Mouse (Mus musculus) heart, embryonic 15.5 days (tissue): ENCODE measurements at regions not wholly inside any gene's neighbourhood (a gene's known extent, or its start where the extent isn't known, plus 50 kb on each side); places are given as distances from the start of the nearest gene placed in this dataset.
"Not testable (repeated sequence)": the region's sequence is repeated elsewhere in the genome, so short reads cannot be mapped to it uniquely, and the experiment has no call there.

ENCODE experiments used
- ATAC-seq: fragments of 200-750 bp; cut with Nextera tagmentation; replicated peaks from 2 replicates; pipeline ENCODE4 v1.8.0; 2017; ENCODE audit warnings: low read depth, moderate TSS enrichment; ENCODE audit not compliant: insufficient number of reproducible peaks, insufficient read depth, low FRiP score
- H3K27ac ChIP-seq: fragments of 300-500 bp; sonication (generic); 2 replicates; pipeline ENCODE4 v1.5.1; 2015; ENCODE audit warnings: mild to moderate bottlenecking, inconsistent platforms
- H3K27me3 ChIP-seq: fragments of 300-500 bp; sonication (generic); 2 replicates; pipeline ENCODE4 v1.6.1; 2015; ENCODE audit warnings: inconsistent platforms
- H3K36me3 ChIP-seq: fragments of 300-500 bp; sonication (generic); 2 replicates; pipeline ENCODE4 v1.6.1; 2015; ENCODE audit warnings: mild to moderate bottlenecking, inconsistent platforms
- H3K4me1 ChIP-seq: fragments of 300-500 bp; sonication (generic); replicated peaks from 2 replicates; pipeline ENCODE4 v1.6.1; 2015; ENCODE audit warnings: inconsistent platforms
- H3K4me2 ChIP-seq: fragments of 300-500 bp; sonication (generic); 2 replicates; pipeline ENCODE4 v1.6.1; 2015; ENCODE audit warnings: inconsistent platforms, mild to moderate bottlenecking, moderate library complexity
- H3K4me3 ChIP-seq: fragments of 300-500 bp; sonication (generic); 2 replicates; pipeline ENCODE4 v1.5.1; 2015; ENCODE audit warnings: mild to moderate bottlenecking, inconsistent platforms
- H3K9ac ChIP-seq: fragments of 300-500 bp; sonication (generic); 2 replicates; pipeline ENCODE4 v1.6.1; 2015; ENCODE audit warnings: mild to moderate bottlenecking, inconsistent platforms
- H3K9me3 ChIP-seq: fragments of 300-500 bp; sonication (generic); replicated peaks from 2 replicates; pipeline ENCODE4 v1.6.1; 2016; ENCODE audit warnings: inconsistent platforms
- WGBS: fragments of 180-500 bp; shearing (Covaris S2); methylation state at CpG from one replicate; pipeline ENCODE4 v1.1.7; 2015; ENCODE audit warnings: mixed read lengths; 5-methylcytosine and 5-hydroxymethylcytosine counted together

GRCm38 (mm10) chr4:71517921-71518404, 239.8 kb downstream of the Gm11232 start:
- Histone ChIP-seq H3K9ac (no peak overlapping the region), H3K4me1 (no peaks in the 10 kb centered on the region), H3K27ac (no peak overlapping the region), H3K27me3 (no peaks in the 10 kb centered on the region), H3K4me3 (no peak overlapping the region), H3K9me3 (no peaks in the 10 kb centered on the region), H3K4me2 (no peak overlapping the region), H3K36me3 (no peaks in the 10 kb centered on the region)
- no peak for ATAC-seq
- 73% methylated on average over 2 of the region's 2 CpGs for WGBS

GRCm38 (mm10) chr4:71506911-71507310, 250.9 kb downstream of the Gm11232 start:
- H3K27me3 ChIP-seq = no peaks in the 10 kb centered on the region
- no peak overlapping the region for H3K4me2 ChIP-seq
- H3K9ac ChIP-seq = no peak overlapping the region
- H3K27ac ChIP-seq = no peak overlapping the region
- no peak for ATAC-seq
- no peak overlapping the region for H3K4me3 ChIP-seq
- H3K4me1 ChIP-seq = no peaks in the 10 kb centered on the region
- H3K36me3 ChIP-seq = no peaks in the 10 kb centered on the region
- no peaks in the 10 kb centered on the region for H3K9me3 ChIP-seq

GRCm38 (mm10) chr4:71489788-71490187, 268.0 kb downstream of the Gm11232 start:
- no peaks in the 10 kb centered on the region for H3K27me3 ChIP-seq
- H3K4me3 ChIP-seq = no peak overlapping the region
- no peaks in the 10 kb centered on the region for H3K36me3 ChIP-seq
- 85% methylated on average over 2 of the region's 2 CpGs for WGBS
- H3K9me3 ChIP-seq = no peaks in the 10 kb centered on the region
- no peak overlapping the region for H3K9ac ChIP-seq
- no peak for ATAC-seq
- no peak overlapping the region for H3K27ac ChIP-seq
- no peaks in the 10 kb centered on the region for H3K4me1 ChIP-seq
- H3K4me2 ChIP-seq = no peak overlapping the region

- Histone ChIP-seq H3K27ac (no peak overlapping the region), H3K9me3 (no peaks in the 10 kb centered on the region), H3K36me3 (no peaks in the 10 kb centered on the region), H3K9ac (no peak overlapping the region), H3K4me2 (no peak overlapping the region), H3K27me3 (no peaks in the 10 kb centered on the region), H3K4me3 (no peak overlapping the region), H3K4me1 (no peaks in the 10 kb centered on the region)
- WGBS = 39% methylated on average over 2 of the region's 2 CpGs
- no peak for ATAC-seq
These were observed 269.1 kb downstream of the Gm11232 start for GRCm38 (mm10) chr4:71488663-71489161.

GRCm38 (mm10) chr4:71488059-71488458, 269.7 kb downstream of the Gm11232 start:
- no peaks in the 10 kb centered on the region for H3K27me3 ChIP-seq
- H3K36me3 ChIP-seq = no peaks in the 10 kb centered on the region
- ATAC-seq = no peak
- H3K4me3 ChIP-seq = no peak overlapping the region
- H3K9ac ChIP-seq = no peak overlapping the region
- H3K4me2 ChIP-seq = no peak overlapping the region
- H3K27ac ChIP-seq = no peak overlapping the region
- no peaks in the 10 kb centered on the region for H3K4me1 ChIP-seq
- H3K9me3 ChIP-seq = no peaks in the 10 kb centered on the region
- WGBS = 90% methylated on average over 9 of the region's 9 CpGs

- no peak overlapping the region for H3K4me2 ChIP-seq
- no peak overlapping the region for H3K27ac ChIP-seq
- no peaks in the 10 kb centered on the region for H3K9me3 ChIP-seq
- no peaks in the 10 kb centered on the region for H3K4me1 ChIP-seq
- 71% methylated on average over 2 of the region's 2 CpGs for WGBS
- ATAC-seq = no peak
- no peaks in the 10 kb centered on the region for H3K36me3 ChIP-seq
- H3K4me3 ChIP-seq = no peak overlapping the region
- H3K9ac ChIP-seq = no peak overlapping the region
- H3K27me3 ChIP-seq = no peaks in the 10 kb centered on the region
These were observed 276.8 kb downstream of the Gm11232 start for GRCm38 (mm10) chr4:71480960-71481359.

GRCm38 (mm10) chr4:71470580-71470979, 287.2 kb downstream of the Gm11232 start:
- Histone ChIP-seq H3K9me3 (no peaks in the 10 kb centered on the region), H3K27ac (no peak overlapping the region), H3K4me1 (no peaks in the 10 kb centered on the region), H3K36me3 (no peaks in the 10 kb centered on the region), H3K27me3 (no peaks in the 10 kb centered on the region), H3K4me2 (no peak overlapping the region), H3K9ac (no peak overlapping the region), H3K4me3 (no peak overlapping the region)
- ATAC-seq = no peak

- no peak for ATAC-seq
- no peaks in the 10 kb centered on the region for H3K9me3 ChIP-seq
- no peak overlapping the region for H3K4me2 ChIP-seq
- H3K4me3 ChIP-seq = no peak overlapping the region
- 0 out of 2 replicates have a peak, but pooled peaks cover 3% of the 10 kb centered on the region for H3K4me1 ChIP-seq
- H3K36me3 ChIP-seq = no peaks in the 10 kb centered on the region
- H3K27ac ChIP-seq = no peak overlapping the region
- no peak overlapping the region for H3K9ac ChIP-seq
- no peaks in the 10 kb centered on the region for H3K27me3 ChIP-seq
- 47% methylated on average over 3 of the region's 3 CpGs for WGBS
These were observed 303.0 kb downstream of the Gm11232 start for GRCm38 (mm10) chr4:71454811-71455210.

- WGBS = 64% methylated on average over 3 of the region's 3 CpGs
- no peaks in the 10 kb centered on the region for H3K36me3 ChIP-seq
- H3K4me3 ChIP-seq = no peak overlapping the region
- no peaks in the 10 kb centered on the region for H3K27me3 ChIP-seq
- H3K9me3 ChIP-seq = no peaks in the 10 kb centered on the region
- no peak overlapping the region for H3K27ac ChIP-seq
- no peak overlapping the region for H3K4me2 ChIP-seq
- H3K9ac ChIP-seq = no peak overlapping the region
- H3K4me1 ChIP-seq = 0 out of 2 replicates have a peak, but pooled peaks cover 3% of the 10 kb centered on the region
- ATAC-seq = 0 out of 2 replicates have a peak, but pooled peaks have one; percentile 14
These were observed 304.3 kb downstream of the Gm11232 start for GRCm38 (mm10) chr4:71453499-71453898.

- Histone ChIP-seq H3K27me3 (no peaks in the 10 kb centered on the region), H3K9ac (no peak overlapping the region), H3K4me1 (no peaks in the 10 kb centered on the region), H3K4me3 (no peak overlapping the region), H3K36me3 (no peaks in the 10 kb centered on the region), H3K9me3 (no peaks in the 10 kb centered on the region), H3K4me2 (no peak overlapping the region), H3K27ac (no peak overlapping the region)
- no peak for ATAC-seq
- 70% methylated on average over 2 of the region's 2 CpGs for WGBS
These were observed 311.3 kb downstream of the Gm11232 start for GRCm38 (mm10) chr4:71446461-71446860.

- Histone ChIP-seq H3K4me1 (no peaks in the 10 kb centered on the region), H3K27me3 (no peaks in the 10 kb centered on the region), H3K4me2 (no peak overlapping the region), H3K9me3 (no peaks in the 10 kb centered on the region), H3K27ac (no peak overlapping the region), H3K36me3 (no peaks in the 10 kb centered on the region), H3K4me3 (no peak overlapping the region), H3K9ac (no peak overlapping the region)
- ATAC-seq = no peak
- 73% methylated on average over 3 of the region's 3 CpGs for WGBS
These were observed 326.4 kb downstream of the Gm11232 start for GRCm38 (mm10) chr4:71431245-71431929.

- not testable (repeated sequence) for H3K4me2 ChIP-seq, H3K36me3 ChIP-seq, H3K27ac ChIP-seq, H3K9me3 ChIP-seq, H3K4me1 ChIP-seq, H3K4me3 ChIP-seq, ATAC-seq, H3K27me3 ChIP-seq, H3K9ac ChIP-seq
- WGBS = 82% methylated on average over 7 of the region's 7 CpGs
These were observed 335.6 kb downstream of the Gm11232 start for GRCm38 (mm10) chr4:71422121-71422520.
